Mouse (Mus musculus) CH12.LX (cell line): ENCODE data around the gene Eps8l3. TPM values are rescaled to one million over a fixed set of nuclear protein-coding genes. Genes with fewer than 3 reads are reported as not detected.
"Not testable (repeated sequence)": the region's sequence is repeated elsewhere in the genome, so short reads cannot be mapped to it uniquely, and the experiment has no call there.

Experiments
- DNase-seq: peaks from one replicate; pipeline ENCODE4 v3.0.0-alpha.2; 2013; ENCODE audit errors: extremely low read depth
- H3K27ac ChIP-seq: 2 replicates; pipeline ENCODE4 v1.5.1; 2012; ENCODE audit warnings: low read depth, mild to moderate bottlenecking, control low read depth, moderate library complexity; ENCODE audit not compliant: insufficient read depth
- H3K27me3 ChIP-seq: replicated peaks from 2 replicates; pipeline ENCODE3; 2012; ENCODE audit warnings: inconsistent platforms
- H3K36me3 ChIP-seq, 2 experiments: replicated peaks in 1 of 2; 2 replicates each; pipeline versions ENCODE3 to v1.6.1; 2012; ENCODE audit warnings: inconsistent platforms in 1 of 2, low read length in 1 of 2, mild to moderate bottlenecking in 1 of 2, mixed read lengths in 1 of 2, moderate library complexity in 1 of 2; ENCODE audit not compliant: control insufficient read depth in 1 of 2, insufficient read depth in 1 of 2
- H3K4me1 ChIP-seq, 2 experiments: 2 replicates each; pipeline ENCODE4 v1.6.1; 2012; ENCODE audit warnings: inconsistent platforms in 1 of 2, moderate library complexity in 1 of 2; ENCODE audit not compliant: insufficient read depth in 2 of 2, control insufficient read depth in 1 of 2
- H3K4me2 ChIP-seq: 2 replicates; pipeline ENCODE4 v1.6.1; 2012; ENCODE audit warnings: low read depth, mild to moderate bottlenecking, control low read depth; ENCODE audit not compliant: poor library complexity, insufficient read depth, severe bottlenecking
- H3K4me3 ChIP-seq, 3 experiments: fragments of 150-350 bp in 1 of 3; sonication (generic) in 1 of 3; replicated peaks in 1 of 3; 2 replicates each; pipeline versions ENCODE3 to v1.5.1; 2011 to 2012; ENCODE audit warnings: low read depth in 2 of 3, low read length in 2 of 3, mild to moderate bottlenecking in 2 of 3, moderate library complexity in 2 of 3, control low read depth in 1 of 3, improper control_type of control experiment in 1 of 3, inconsistent platforms in 1 of 3, mixed read lengths in 1 of 3; ENCODE audit not compliant: poor library complexity in 1 of 3
- H3K79me2 ChIP-seq: replicated peaks from 2 replicates; pipeline ENCODE4 v1.6.1; 2012; ENCODE audit warnings: mild to moderate bottlenecking, moderate library complexity; ENCODE audit not compliant: control insufficient read depth, poor library complexity, insufficient read depth, severe bottlenecking; ENCODE audit errors: extremely low read depth
- H3K9ac ChIP-seq: 2 replicates; pipeline ENCODE4 v1.6.1; 2012; ENCODE audit warnings: low read depth, mild to moderate bottlenecking, control low read depth, moderate library complexity; ENCODE audit not compliant: insufficient read depth
- H3K9me3 ChIP-seq: replicated peaks from 2 replicates; pipeline ENCODE3; 2012; ENCODE audit warnings: low read length, inconsistent platforms, mixed read lengths
- BHLHE40 ChIP-seq: IDR thresholded peaks from 2 replicates; pipeline ENCODE4 v1.6.1; 2011; ENCODE audit warnings: mild to moderate bottlenecking, low read depth, low read length, improper control_type of control experiment
- CHD1 ChIP-seq: IDR thresholded peaks from 2 replicates; pipeline ENCODE4 v1.6.1; 2012; ENCODE audit warnings: low read depth, low read length, improper control_type of control experiment, inconsistent platforms
- CHD2 ChIP-seq: IDR thresholded peaks from 2 replicates; pipeline ENCODE4 v1.6.1; 2011; ENCODE audit warnings: low read length, improper control_type of control experiment
- CTCF ChIP-seq, 2 experiments: IDR thresholded peaks in 1 of 2; conservative IDR thresholded peaks in 1 of 2; 2 replicates each; pipeline ENCODE4 v1.5.1; 2011 to 2012; ENCODE audit warnings: low read depth in 2 of 2, low read length in 2 of 2, improper control_type of control experiment in 1 of 2, inconsistent platforms in 1 of 2, mild to moderate bottlenecking in 1 of 2, moderate library complexity in 1 of 2
- E2F4 ChIP-seq: IDR thresholded peaks from 2 replicates; pipeline ENCODE4 v1.6.1; 2011; ENCODE audit warnings: low read depth, low read length, improper control_type of control experiment; ENCODE audit not compliant: insufficient replicate concordance
- ELF1 ChIP-seq: IDR thresholded peaks from 2 replicates; pipeline ENCODE4 v1.6.1; 2014; ENCODE audit warnings: low read depth, mild to moderate bottlenecking, inconsistent platforms, low read length, improper control_type of control experiment
- EP300 ChIP-seq: IDR thresholded peaks from 2 replicates; pipeline ENCODE4 v1.6.1; 2011; ENCODE audit warnings: low read length, improper control_type of control experiment
- ETS1 ChIP-seq: conservative IDR thresholded peaks from 2 replicates; pipeline ENCODE4 v1.6.1; 2012; ENCODE audit warnings: low read depth, mild to moderate bottlenecking, inconsistent platforms, low read length, improper control_type of control experiment, moderate library complexity
- HCFC1 ChIP-seq: IDR thresholded peaks from 2 replicates; pipeline ENCODE4 v1.6.1; 2012; ENCODE audit warnings: low read depth, mild to moderate bottlenecking, inconsistent platforms, low read length, improper control_type of control experiment
- IRF4 ChIP-seq: IDR thresholded peaks from 2 replicates; pipeline ENCODE4 v1.6.1; 2014; ENCODE audit warnings: low read depth, mild to moderate bottlenecking, inconsistent platforms, low read length, improper control_type of control experiment
- JUN ChIP-seq: IDR thresholded peaks from 2 replicates; pipeline ENCODE4 v1.6.1; 2011; ENCODE audit warnings: low read depth, mild to moderate bottlenecking, low read length, improper control_type of control experiment, moderate library complexity; ENCODE audit not compliant: insufficient read depth
- MAX ChIP-seq: IDR thresholded peaks from 2 replicates; pipeline ENCODE4 v1.6.1; 2011; ENCODE audit warnings: low read length, improper control_type of control experiment
- MAZ ChIP-seq: IDR thresholded peaks from 2 replicates; pipeline ENCODE4 v1.6.1; 2012; ENCODE audit warnings: low read depth, mild to moderate bottlenecking, inconsistent platforms, low read length, improper control_type of control experiment, moderate library complexity
- MEF2A ChIP-seq: IDR thresholded peaks from 2 replicates; pipeline ENCODE4 v1.6.1; 2014; ENCODE audit warnings: low read depth, mild to moderate bottlenecking, inconsistent platforms, low read length, improper control_type of control experiment, borderline replicate concordance
- NELFE ChIP-seq: IDR thresholded peaks from 2 replicates; pipeline ENCODE4 v1.6.1; 2011; ENCODE audit warnings: low read depth, low read length, improper control_type of control experiment
- POLR2A ChIP-seq: IDR thresholded peaks from 2 replicates; pipeline ENCODE4 v1.6.1; 2011; ENCODE audit warnings: low read depth, mild to moderate bottlenecking, improper control_type of control experiment, low read length
- RAD21 ChIP-seq: IDR thresholded peaks from 2 replicates; pipeline ENCODE4 v1.6.1; 2011; ENCODE audit warnings: low read depth, mild to moderate bottlenecking, low read length, improper control_type of control experiment, moderate library complexity
- RCOR1 ChIP-seq: conservative IDR thresholded peaks from 2 replicates; pipeline ENCODE4 v1.6.1; 2012; ENCODE audit warnings: low read depth, mild to moderate bottlenecking, inconsistent platforms, low read length, improper control_type of control experiment
- SMC3 ChIP-seq: IDR thresholded peaks from 2 replicates; pipeline ENCODE4 v1.6.1; 2011; ENCODE audit warnings: low read depth, low read length, improper control_type of control experiment
- TBP ChIP-seq: conservative IDR thresholded peaks from 2 replicates; pipeline ENCODE4 v1.6.1; 2011; ENCODE audit warnings: low read depth, low read length, improper control_type of control experiment
- UBTF ChIP-seq: IDR thresholded peaks from 2 replicates; pipeline ENCODE4 v1.6.1; 2012; ENCODE audit warnings: low read depth, mild to moderate bottlenecking, inconsistent platforms, low read length, improper control_type of control experiment, moderate library complexity
- USF1 ChIP-seq: IDR thresholded peaks from 2 replicates; pipeline ENCODE4 v1.6.1; 2014; ENCODE audit warnings: low read depth, mild to moderate bottlenecking, inconsistent platforms, low read length, improper control_type of control experiment
- USF2 ChIP-seq: conservative IDR thresholded peaks from 2 replicates; pipeline ENCODE4 v1.6.1; 2011; ENCODE audit warnings: low read depth, low read length, improper control_type of control experiment
- ZKSCAN1 ChIP-seq: IDR thresholded peaks from 2 replicates; pipeline ENCODE4 v1.6.1; 2012; ENCODE audit warnings: low read depth, inconsistent platforms, low read length, improper control_type of control experiment, borderline replicate concordance
- ZNF384 ChIP-seq: IDR thresholded peaks from 2 replicates; pipeline ENCODE4 v1.6.1; 2012; ENCODE audit warnings: low read depth, low read length, improper control_type of control experiment, inconsistent platforms
- dilution Hi-C: fragments of 300-500 bp; cut with MboI; formaldehyde crosslinking; loops from 2 replicates; pipeline ENCODE4 v1.14.3; 2020; ENCODE audit warnings: low sequenced_read_pairs; ENCODE audit not compliant: extremely low pct_unique_long_range_greater_than_20kb, extremely low pct_ligation_motif_present
- in situ Hi-C: fragments of 300-500 bp; cut with MboI; formaldehyde crosslinking; loops from 3 replicates; pipeline ENCODE4 v1.14.3; 2019; ENCODE audit warnings: low sequenced_read_pairs, low pct_ligation_motif_present, low pct_unique_long_range_greater_than_20kb, mixed read lengths
- polyA plus RNA-seq: library from polyadenylated mRNA; unstranded; fragments of >175 nt; gene quantifications from 2 replicates; pipeline ENCODE4 v1.2.1, GENCODE M21; 2012; ENCODE audit warnings: low read depth; ENCODE audit not compliant: insufficient read length
- total RNA-seq, 2 experiments: library from RNA; depleted of rRNA; stranded (reverse); fragments of 300-350 nt in 1 of 2; fragments of >200 nt in 1 of 2; gene quantifications; 2 replicates each; pipeline ENCODE4 v1.2.3; 2012 to 2014

Eps8l3 gene
- total and polyA plus RNA-seq, 3 experiments = not detected

DNA sequence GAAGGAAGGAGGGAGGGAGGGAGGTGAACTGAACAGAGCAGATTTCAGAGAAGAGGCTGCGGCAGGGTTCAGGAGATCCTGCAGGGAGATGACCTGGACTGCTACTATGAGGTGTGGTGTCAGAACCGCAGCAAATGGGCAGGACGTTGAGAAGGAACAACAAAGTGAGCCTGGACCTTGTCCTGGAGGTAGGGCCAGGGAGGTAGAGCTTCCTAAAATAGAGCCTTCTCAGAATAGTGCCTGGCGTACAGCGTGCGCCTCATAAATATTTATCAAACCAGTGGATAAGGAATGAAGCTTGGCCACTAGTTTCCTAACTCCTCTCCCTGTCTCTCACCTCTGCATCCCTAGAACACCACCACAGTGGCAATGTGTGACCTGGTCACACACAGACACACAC is 19.4 kb upstream of the Eps8l3 start:
- Histone ChIP-seq H3K27ac (no peak overlapping the region), H3K4me2 (no peak overlapping the region), H3K4me3 (no peak overlapping the region), H3K9me3 (no peaks in the 10 kb centered on the region), H3K4me1 (peaks cover 14 to 35% of the 10 kb centered on the region in 2 experiments), H3K9ac (no peak overlapping the region), H3K27me3 (no peaks in the 10 kb centered on the region), H3K79me2 (no peaks in the 10 kb centered on the region), H3K36me3 (no peaks in the 10 kb centered on the region)
- TF ChIP-seq CHD1 (no peak), MAZ (no peak), RAD21 (no peak), CHD2 (no peak), ZKSCAN1 (no peak), UBTF (no peak), JUN (no peak), EP300 (no peak), E2F4 (no peak), MAX (no peak), IRF4 (no peak), USF2 (no peak)
- in situ Hi-C loops = no loop called here
- no peak for DNase-seq
- dilution Hi-C loops = no loop called here

- H3K9me3 ChIP-seq, H3K9ac ChIP-seq, H3K36me3 ChIP-seq, H3K27ac ChIP-seq, DNase-seq, dilution Hi-C loops, H3K4me3 ChIP-seq, H3K79me2 ChIP-seq, H3K4me2 ChIP-seq, H3K27me3 ChIP-seq: not testable (repeated sequence)
- peaks cover 0 to 21% of the 10 kb centered on the region in 2 experiments; a peak in 2 of 4 replicates for H3K4me1 ChIP-seq
- in situ Hi-C loops = loop anchor here (5.0 to 10.0 kb wide), 3 partner anchors 53 to 297 kb away; partner anchors contain the start of gene Ahcyl1
- TF ChIP-seq RAD21 (peak; percentile 10), CTCF (conservative IDR thresholded peaks at IDR 0.05 in 1 of 2, IDR thresholded peaks at IDR 0.05 in 1 of 2; ENCODE audit: low read depth in 2 of 2, low read length in 2 of 2) (peak in 1 of 2 experiments; percentile 37; a peak in 2 of 4 replicates)
Measured at GRCm38 (mm10) chr3:107861483-107861882, 15.5 kb upstream of the Eps8l3 start.

GRCm38 (mm10) chr3:107862471-107862870 is 14.6 kb upstream of the Eps8l3 start:
- Histone ChIP-seq H3K79me2 (no peaks in the 10 kb centered on the region), H3K4me1 (peaks cover 0 to 28% of the 10 kb centered on the region in 2 experiments; a peak in 2 of 4 replicates), H3K36me3 (no peaks in the 10 kb centered on the region), H3K9ac (no peak overlapping the region), H3K4me2 (no peak overlapping the region), H3K27me3 (peaks cover 1% of the 10 kb centered on the region), H3K27ac (no peak overlapping the region), H3K9me3 (no peaks in the 10 kb centered on the region), H3K4me3 (no peak overlapping the region)
- dilution Hi-C loops (no loop called here), in situ Hi-C loops (loop anchor here (5.0 to 10.0 kb wide), 3 partner anchors 52 to 298 kb away; partner anchors contain the start of gene Ahcyl1)
- no peak for DNase-seq
- TF ChIP-seq HCFC1 (no peak), POLR2A (no peak), BHLHE40 (no peak), ZKSCAN1 (no peak), IRF4 (no peak), TBP (no peak), MEF2A (no peak), USF1 (no peak), NELFE (no peak), CHD2 (no peak), EP300 (no peak), ELF1 (no peak), ZNF384 (no peak), RCOR1 (no peak), MAX (no peak), SMC3 (no peak), E2F4 (no peak), ETS1 (no peak), CTCF (conservative IDR thresholded peaks at IDR 0.05 in 1 of 2, IDR thresholded peaks at IDR 0.05 in 1 of 2; ENCODE audit: low read depth in 2 of 2, low read length in 2 of 2) (no peak), JUN (no peak)
